Mouse (Mus musculus) CD4-positive naive resting alpha-beta T cell, adult 57 days (primary cell): ENCODE measurements around the gene Olfr365. TPM values are rescaled to one million over a fixed set of nuclear protein-coding genes. Genes with fewer than 3 reads are reported as not detected.

ENCODE experiments used
- total RNA-seq: library from RNA; stranded (reverse); gene quantifications from one replicate; pipeline ENCODE4 v1.2.4, GENCODE M21; 2023

Olfr365 gene
- 0.27 TPM for total RNA-seq

GRCm38 (mm10) chr2:37187898-37188297, at the start of gene Olfr365:
Gene Olfr365, plus strand, starts transcription at chr2:37188198.

GRCm38 (mm10) chr2:37139022-37139421, 49.0 kb upstream of the Olfr365 start, which contains the start of gene Olfr364-ps1:
Gene Olfr364-ps1, plus strand, starts transcription at chr2:37139322.

GRCm38 (mm10) chr2:37211274-37211673, 23.3 kb downstream of the Olfr365 start, which contains the start of gene Olfr366:
Gene Olfr366, plus strand, starts transcription at chr2:37211574.

Other genes starting within 250 kb of the Olfr365 start
- gene Olfr357, start 194.4 kb upstream of the Olfr365 start, total RNA-seq: not detected
- gene Olfr358, start 178.9 kb upstream of the Olfr365 start, total RNA-seq: not detected
- gene Olfr360, start 122.5 kb upstream of the Olfr365 start, total RNA-seq: not detected
- not detected for gene Olfr361, start 98.9 kb upstream of the Olfr365 start, total RNA-seq
- not detected for gene Olfr362, start 70.3 kb upstream of the Olfr365 start, total RNA-seq
- gene Olfr364-ps1, start 48.9 kb upstream of the Olfr365 start, total RNA-seq: not detected
- gene Olfr366, start 23.4 kb downstream of the Olfr365 start, total RNA-seq: not detected
- gene Olfr368, start 138.3 kb downstream of the Olfr365 start, total RNA-seq: not detected
- 30.4 TPM for gene Pdcl, start 171.1 kb downstream of the Olfr365 start, total RNA-seq
- gene Rc3h2, start 234.7 kb downstream of the Olfr365 start, total RNA-seq: 60.7 TPM